Mouse (Mus musculus) heart, adult 10 weeks (tissue): ENCODE data around the gene Gm11627. TPM values are rescaled to one million over a fixed set of nuclear protein-coding genes. Genes with fewer than 3 reads are reported as not detected.

Experiments used
- polyA plus RNA-seq: library from polyadenylated mRNA; stranded (reverse); fragments of 350-450 nt; fragmentation: Illumina TruSeq; extraction: RNeasy Lipid Tissue Mini Kit (QIAGEN cat#74804); gene quantifications from one replicate; pipeline ENCODE4 v1.2.3, GENCODE M21; 2014; ENCODE audit warnings: low read depth, low replicate concordance

The Gm11627 gene
- 7.1 TPM for polyA plus RNA-seq

DNA sequence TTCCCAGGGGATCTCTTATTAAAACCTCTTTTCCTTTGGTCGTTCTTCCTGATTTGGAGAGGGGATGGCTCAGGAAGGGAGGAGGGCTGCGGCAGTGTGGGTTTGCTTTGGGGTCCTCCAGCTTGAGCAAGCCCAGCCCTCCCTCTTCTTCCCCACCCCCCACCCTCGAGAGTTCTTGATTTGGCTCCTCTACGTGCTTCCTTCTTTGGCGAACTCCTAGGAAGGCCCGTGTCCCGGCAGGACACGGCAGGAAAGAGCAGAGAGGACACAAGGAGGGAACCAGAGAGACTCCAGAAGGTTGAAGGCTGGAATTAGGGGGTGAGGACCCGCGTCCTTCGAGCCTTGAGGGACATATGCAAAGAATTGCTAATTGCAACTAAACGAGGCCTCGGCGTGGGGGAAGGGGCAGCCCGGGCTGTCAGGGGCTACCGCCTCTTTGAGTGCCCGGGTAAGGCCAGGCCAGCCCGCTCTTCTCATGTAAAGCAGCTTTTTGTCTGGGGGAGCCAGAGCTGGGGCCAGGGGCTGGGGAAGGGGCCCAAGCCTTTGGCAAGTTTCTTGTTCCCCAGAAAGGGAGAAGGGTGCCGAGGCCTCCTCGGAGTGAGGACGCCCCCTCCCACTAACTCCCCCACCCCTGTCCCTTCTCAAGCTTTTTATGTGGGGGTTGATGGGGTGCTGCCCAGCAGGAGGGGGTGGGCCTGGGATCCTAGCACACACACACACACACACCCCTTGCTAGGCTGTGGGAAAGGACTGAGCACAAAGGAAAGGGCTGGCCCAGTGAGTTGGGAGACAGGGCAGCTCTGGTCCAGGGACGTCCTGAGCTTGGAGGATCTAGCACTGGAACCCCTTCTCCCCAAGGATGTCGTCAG, at the start of gene Gm11627:
Gene Gm11627 (minus strand): TSS at position 297 of the 869 bp plus-strand sequence.

DNA sequence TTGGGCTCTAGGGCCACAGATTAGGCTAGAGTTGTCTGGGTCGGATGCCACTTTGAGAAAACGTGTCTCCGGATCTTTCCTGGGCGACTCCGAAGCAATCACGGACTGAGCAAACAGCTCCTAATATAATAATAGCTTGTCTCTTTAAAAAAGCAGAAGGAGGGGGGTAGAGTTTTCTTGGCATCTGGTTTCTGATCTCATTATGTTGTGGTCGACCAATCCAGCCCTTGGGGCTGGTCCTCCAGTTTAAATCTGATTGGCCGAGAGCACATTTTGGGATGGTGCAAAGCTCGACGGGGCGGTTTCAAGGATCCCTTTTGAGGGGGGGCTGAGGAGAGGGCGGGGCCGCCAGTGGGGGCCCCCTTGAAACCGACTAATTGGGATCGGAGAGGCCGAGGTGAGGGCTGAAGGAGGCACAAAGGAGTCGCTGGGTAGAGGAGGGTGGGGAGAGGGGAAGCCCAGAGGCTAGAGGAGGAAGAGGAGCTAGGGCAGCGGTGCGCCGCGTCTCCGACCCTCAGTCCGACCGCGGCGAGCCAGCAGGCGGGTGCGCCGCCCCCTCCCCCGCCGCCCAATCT, 24.8 kb upstream of the Gm11627 start, which contains the start of gene Fzd2:
Gene Fzd2 (plus strand): TSS at position 387 of the 575 bp plus-strand sequence.

DNA sequence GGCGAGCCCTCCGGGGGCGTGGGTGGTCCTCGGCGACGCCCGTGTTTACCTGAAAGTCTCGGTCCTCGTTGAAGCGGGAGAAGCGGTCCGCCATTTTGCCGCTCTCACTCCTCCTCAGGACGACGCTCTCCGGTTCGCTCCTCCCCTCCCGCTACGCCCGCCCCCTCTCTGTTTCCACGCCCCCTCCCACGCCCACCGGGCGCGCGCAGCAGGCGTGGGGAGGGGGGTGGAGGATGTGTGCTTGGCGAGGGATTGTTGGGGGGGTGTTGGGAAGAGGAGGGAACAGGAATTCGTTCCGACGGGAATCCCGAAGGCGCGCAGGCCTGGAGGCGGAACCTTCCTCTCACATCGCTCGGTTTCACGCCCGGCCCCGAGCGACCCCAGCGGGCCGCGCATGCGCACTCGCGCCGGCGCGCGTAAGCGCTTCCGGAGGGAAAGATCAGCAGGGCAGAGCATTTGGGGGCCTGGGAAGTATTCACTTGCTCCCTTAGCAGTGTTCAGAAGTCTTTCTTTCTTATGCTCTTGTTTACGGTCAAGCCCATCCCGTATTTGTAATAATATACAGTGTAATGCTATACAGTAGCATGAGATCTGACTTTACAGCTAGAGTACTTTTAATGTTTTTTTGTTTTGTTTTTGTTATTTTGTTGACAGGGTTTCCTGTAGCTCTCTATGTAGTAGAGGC, 23.1 kb downstream of the Gm11627 start, which contains the start of gene Gpatch8:
Gene Gpatch8 (minus strand): TSS at position 362 of the 685 bp plus-strand sequence.

Other genes starting within 250 kb of the Gm11627 start
- 0.16 TPM for gene Slc4a1, start 213.3 kb downstream of the Gm11627 start, polyA plus RNA-seq
- gene Rundc3a, start 186.1 kb downstream of the Gm11627 start, polyA plus RNA-seq: not detected
- 144 TPM for gene Slc25a39, start 171.5 kb downstream of the Gm11627 start, polyA plus RNA-seq
- 86.1 TPM for gene Grn, start 149.1 kb downstream of the Gm11627 start, polyA plus RNA-seq
- gene Fam171a2, start 131.8 kb downstream of the Gm11627 start, polyA plus RNA-seq: 1.7 TPM
- 1.6 TPM for gene Itga2b, start 109.3 kb downstream of the Gm11627 start, polyA plus RNA-seq
- gene Gpatch8, start 23.1 kb downstream of the Gm11627 start, polyA plus RNA-seq: 19.1 TPM
- 3.2 TPM for gene Fzd2, start 24.9 kb upstream of the Gm11627 start, polyA plus RNA-seq
- not detected for gene Meioc, start 84.3 kb upstream of the Gm11627 start, polyA plus RNA-seq
- gene Ccdc43, start 118.3 kb upstream of the Gm11627 start, polyA plus RNA-seq: 21.2 TPM
- gene Adam11, start 182.0 kb upstream of the Gm11627 start, polyA plus RNA-seq: 8.0 TPM
- 20.8 TPM for gene Gjc1, start 240.2 kb upstream of the Gm11627 start, polyA plus RNA-seq